Mouse (Mus musculus) A20 (cell line): ENCODE data around the gene Pten.
A peak's percentile ranks its signal among the peaks of the same experiment; 100 is the strongest.

Source experiments
- DNase-seq: peaks from one replicate; pipeline ENCODE4 v3.0.0-alpha.2; 2011; ENCODE audit warnings: low read depth, low spot score

The Pten gene

DNA sequence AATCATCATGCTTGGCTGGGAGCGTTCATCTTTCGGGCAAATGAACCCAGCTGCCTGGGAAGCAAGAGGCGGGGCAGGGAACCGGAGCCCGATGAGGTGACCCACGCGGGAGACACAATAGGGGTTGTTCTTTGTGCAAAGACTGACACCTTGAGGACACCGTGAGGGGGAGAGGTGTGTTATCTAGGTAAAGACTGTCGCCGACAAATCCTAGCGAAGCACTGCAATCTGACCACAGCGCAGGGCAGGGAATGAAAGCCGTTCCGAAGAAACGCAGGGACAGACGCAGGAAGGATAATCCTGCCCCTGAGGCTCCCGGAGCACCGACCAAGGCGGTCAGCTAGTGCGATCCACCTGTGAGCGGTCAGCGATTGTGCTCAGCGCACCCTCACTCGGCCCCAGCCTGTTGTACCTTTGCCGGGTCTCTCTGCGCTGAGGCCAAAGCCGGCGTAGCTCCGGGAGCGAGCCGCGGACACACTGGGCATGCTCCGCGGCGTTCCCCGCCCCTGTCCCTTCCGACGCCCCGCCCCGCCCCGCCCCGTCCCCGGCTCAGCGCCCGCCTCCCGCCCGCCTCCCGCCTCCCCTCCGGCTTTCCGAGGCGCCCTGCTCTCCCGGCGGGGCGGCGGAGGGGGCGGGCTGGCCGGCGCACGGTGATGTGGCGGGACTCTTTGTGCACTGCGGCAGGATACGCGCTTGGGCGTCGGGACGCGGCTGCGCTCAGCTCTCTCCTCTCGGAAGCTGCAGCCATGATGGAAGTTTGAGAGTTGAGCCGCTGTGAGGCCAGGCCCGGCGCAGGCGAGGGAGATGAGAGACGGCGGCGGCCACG, at the start of gene Pten:
Pten (plus strand) TSS at position 598 of the 826 bp plus-strand sequence.
- DNase-seq: peak; percentile 97

DNA sequence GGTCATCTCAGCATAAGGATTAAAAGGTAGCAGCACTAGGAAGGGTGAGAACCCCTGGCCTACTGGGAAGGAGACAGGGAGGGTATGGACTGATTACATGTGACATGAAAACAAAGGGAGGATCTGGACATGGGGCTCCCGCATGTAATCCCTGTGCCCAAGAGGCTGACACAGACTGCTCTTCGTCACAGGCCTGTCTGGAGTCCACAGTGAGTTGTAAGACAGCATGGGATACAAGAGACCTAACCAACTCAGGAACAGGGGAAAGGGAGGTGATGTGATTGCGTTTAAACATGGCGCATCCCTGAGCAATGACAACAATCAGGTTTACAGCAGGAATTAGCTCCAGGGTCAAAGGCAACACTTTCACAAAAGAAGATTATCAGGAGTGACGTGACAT, 48.3 kb upstream of the Pten start:
- DNase-seq: no peak

GRCm38 (mm10) chr19:32710288-32710687, 47.0 kb upstream of the Pten start:
- peak; percentile 77 for DNase-seq

GRCm38 (mm10) chr19:32711761-32712541, 45.3 kb upstream of the Pten start:
- DNase-seq: peak; percentile 93

DNA sequence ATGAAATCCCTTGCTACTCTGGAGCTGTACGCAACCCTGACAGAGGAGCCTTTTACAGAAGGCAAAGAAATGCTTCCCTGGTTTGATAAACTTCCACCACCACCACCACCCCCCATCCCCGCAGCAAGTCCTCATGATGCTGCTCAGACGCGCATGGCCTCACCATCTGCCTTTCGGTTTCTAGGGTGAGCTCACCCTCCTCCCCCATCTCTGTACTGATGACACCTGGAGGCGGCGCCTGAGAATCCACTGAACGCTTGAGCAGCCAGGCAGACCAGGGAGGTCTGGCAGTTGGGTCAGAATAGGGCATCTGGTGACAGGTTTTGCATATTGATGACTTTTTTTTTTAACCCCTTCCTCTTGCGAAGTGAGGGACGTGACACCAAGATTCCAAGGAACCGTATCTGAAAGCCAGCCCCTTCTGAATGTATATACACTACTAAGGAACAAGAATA, 44.7 kb upstream of the Pten start:
- DNase-seq: peak; percentile 97

DNA sequence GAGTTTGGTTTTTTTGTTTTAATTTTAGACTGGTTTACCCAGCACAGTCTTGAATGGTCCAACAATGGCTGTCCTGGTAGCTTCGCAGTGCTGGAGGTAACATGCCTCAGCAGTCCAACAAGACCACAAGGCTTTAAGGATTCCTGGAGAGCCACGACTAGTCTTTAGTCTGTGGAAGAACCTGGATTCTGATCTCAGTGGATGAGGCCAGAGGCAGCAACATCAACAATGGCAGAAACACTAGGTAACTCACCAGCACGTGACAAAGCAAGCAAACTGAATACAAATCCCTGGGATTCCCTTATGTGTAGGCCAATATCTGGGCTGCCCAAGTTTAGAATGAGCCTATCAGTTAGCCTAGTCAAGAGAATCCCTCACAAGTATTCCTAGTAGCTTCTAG, 43.8 kb upstream of the Pten start:
- DNase-seq: no peak

GRCm38 (mm10) chr19:32715201-32715600, 42.1 kb upstream of the Pten start:
- DNase-seq: peak; percentile 81

DNA sequence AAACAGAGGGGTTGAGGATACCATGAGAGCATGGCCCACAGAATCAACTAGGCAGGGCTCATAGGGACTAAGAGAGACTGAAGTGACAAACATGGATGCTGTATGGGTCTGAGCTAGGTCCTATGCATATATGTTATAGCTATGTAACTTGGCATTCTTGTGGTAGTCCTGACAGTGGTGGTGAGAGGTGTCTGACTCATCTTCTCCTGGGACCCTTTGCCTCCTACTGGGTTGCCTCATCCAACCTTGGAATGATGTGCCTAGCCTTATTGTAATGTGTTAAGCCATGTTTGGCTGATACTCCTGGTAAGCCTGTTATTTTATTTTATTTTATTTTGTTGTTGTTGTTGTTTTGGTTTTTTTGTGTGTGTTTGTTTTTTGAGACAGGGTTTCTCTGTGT, 41.6 kb upstream of the Pten start:
- no peak for DNase-seq

DNA sequence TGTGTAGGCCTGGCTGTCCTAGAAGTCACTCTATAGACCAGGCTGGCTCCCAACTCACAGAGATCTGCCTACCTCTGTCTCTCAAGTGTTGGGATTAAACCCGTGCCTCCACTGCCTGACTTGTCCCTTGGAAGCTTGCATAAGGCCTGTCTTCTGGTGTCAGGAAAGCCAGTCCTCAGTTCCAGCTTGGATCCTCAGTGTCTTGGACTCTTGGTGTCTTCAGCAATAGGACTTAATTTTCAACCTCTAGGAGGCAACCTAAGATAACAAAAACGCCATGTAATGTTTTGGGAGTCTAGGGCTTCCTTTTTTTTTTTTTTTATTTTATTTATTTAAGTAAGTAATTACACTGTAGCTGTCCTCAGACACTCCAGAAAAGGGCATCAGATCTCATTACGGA, 39.7 kb upstream of the Pten start:
- DNase-seq: peak; percentile 43

DNA sequence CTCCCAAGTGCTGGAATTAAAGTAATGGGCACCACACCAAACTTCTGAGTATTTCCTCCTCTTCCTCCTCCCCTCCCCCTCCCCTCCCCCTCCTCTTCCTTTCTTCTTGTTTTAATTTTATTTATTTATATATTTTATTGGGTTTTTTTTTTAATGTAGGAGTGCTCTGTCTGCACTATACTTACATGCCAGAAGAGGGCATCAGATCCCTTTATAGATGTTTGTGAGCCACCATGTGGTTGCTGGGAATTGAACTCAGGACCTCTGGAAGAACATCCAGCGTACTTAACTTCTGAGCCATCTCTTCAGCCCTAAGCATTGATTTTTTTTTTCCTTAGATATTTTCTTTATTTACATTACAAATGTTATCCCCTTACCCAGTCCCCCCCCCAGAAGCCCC, 37.0 kb upstream of the Pten start:
- DNase-seq: no peak

DNA sequence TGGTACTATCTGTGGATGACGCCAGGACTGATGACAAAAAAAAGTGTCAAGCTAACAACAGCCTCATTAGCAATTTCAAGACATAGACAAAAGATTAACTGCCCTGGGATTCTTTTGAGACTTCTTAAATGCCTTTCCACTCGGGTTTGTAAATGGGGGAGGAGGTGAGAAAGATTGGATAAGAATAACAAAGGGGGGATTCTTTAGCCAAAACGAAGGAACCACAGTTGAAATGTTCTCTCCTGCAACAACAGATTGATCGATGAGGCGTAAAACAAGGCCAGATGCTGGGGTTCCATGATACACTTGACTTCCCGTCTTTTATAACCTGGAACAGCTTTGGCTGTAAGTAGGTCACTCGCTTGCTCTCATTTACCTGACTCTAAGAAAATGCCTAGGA, 33.5 kb upstream of the Pten start:
- DNase-seq: no peak

DNA sequence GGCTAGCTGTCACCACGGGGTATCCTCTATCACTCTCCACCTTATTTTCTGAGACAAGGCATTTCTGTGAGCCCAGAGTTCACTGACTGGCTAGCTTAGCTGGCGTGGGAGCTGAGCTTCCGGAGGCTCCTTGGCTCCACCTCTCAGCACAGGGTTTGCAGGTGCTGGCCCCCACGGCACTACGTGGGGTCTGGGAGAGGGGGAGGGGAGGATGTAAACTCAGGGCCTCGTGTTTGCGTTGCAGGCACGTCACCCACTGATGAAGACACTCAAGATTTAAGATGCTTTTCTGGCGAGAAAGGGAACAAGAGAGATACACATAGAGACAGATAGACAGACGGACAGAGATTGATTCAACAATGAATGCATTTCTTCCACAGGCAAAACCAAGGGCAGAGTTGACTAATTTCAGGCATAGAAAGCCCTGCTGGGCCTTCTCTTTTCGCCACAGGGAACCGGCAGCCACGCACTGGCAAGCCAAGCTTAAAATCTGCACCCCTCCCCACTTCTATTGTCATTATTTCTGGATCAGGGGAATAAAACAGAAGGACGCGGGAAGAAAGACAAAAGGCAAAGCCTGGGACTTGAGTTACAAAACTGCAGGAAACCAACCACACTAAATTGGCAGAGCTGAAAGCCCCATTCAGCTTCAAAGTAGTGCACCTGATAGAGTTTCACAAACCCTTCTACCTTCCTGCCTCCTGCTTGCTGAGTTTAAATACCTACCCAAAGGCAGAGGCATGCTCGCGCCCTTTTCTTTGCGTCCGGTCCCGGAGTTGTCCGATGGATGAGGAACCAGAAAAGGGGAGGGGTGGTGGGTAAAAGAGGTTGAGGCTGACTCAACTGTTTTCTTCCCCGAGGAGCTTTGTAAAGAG, 30.6 kb upstream of the Pten start:
- DNase-seq: no peak

- no peak for DNase-seq
Measured at GRCm38 (mm10) chr19:32729785-32730184, 27.5 kb upstream of the Pten start.

- DNase-seq: no peak
Measured at GRCm38 (mm10) chr19:32732922-32733321, 24.4 kb upstream of the Pten start.

DNA sequence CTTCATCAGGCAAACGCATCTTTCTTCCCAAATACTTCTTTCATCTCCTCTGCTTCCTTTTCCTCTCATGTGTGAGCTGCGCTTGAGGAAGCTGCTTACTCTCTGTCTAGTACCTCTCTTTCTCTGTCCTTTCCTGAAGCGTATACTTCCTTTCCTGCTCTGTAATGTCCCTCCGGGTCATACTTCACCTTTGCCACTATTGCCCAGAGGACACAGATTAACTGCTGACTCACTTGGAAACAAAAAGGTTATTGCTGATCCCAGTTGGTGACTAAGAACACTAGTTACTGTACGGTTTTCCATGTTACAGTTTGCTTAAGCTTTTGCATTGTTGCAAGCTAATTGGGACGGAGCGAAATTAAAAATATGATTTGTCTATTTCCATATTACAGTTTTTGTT, 19.5 kb upstream of the Pten start:
- DNase-seq: no peak

DNA sequence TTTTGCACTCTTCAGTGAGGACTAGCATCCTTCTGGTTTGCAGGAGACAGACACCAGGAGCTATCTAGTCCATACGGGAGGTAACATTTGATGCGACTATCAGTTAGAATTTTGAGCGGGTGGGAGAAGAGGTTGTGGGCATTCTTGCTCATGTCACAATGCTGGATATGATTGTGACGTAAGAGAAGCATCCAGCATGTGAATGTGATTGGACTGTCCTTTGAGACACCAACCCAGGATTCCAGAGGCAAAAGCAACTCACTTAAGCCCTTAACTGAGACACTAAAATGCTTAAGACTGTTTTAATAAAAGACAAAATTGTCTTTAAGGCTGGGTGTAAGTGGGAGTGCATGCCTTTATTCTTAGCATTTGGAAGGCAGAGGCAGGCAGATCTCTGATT, 17.6 kb upstream of the Pten start, which contains the start of gene Atad1:
Atad1 (minus strand) TSS at position 101 of the 400 bp plus-strand sequence.
- DNase-seq: no peak

DNA sequence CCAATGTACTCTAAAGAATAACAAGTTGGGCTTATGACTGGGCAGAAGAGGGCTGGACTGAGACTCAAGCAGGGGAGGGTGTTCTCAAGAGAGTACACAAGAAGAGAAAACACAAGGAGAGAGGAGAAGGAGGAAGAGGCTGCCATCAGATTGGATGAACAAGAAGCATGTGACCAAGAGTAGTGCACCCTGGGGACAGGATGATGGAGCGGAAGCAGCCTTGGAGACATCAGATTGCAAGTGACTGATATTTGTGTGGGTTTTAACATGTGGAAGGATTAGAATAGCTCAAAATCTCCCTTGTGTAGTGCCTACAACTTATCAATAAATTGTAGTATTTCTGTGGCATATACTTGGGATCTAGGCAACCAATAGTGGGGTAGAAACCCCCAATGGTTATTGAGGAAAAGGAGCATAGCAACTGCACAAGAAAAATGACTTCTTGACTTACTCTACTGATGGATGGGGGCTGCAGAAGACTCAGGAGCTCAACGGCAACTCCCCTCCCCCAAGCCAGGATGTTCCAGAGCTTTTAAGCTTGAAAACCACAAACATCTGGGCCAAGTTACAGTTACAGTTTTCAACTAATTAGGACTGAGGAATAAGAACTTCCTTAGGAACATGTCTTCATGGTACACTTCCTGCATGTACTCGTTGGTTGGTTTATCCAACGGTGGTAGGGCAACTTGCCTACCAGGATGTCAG, 16.5 kb upstream of the Pten start:
- DNase-seq: no peak

DNA sequence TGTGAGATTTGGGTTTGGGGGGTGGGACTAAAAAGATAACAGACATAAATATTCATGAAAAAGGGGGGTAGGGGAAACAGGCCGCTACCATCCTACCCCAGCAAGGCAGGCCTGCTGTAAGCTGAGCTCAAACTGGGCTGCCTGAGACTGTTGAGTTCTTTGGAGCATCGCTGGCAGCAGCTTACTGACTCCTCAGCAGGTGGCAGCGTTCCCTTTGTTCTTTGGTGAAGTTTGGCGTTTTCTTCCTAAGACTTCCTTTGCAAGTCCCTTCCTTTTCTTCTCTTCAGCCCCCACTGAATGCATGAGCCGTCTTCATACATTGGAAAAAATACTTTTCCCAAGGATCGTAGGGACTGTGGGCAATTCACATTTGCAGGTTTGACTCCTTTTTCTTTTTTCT, 7.9 kb upstream of the Pten start:
- DNase-seq: peak; percentile 64

GRCm38 (mm10) chr19:32752357-32752756, 4.9 kb upstream of the Pten start:
- no peak for DNase-seq

DNA sequence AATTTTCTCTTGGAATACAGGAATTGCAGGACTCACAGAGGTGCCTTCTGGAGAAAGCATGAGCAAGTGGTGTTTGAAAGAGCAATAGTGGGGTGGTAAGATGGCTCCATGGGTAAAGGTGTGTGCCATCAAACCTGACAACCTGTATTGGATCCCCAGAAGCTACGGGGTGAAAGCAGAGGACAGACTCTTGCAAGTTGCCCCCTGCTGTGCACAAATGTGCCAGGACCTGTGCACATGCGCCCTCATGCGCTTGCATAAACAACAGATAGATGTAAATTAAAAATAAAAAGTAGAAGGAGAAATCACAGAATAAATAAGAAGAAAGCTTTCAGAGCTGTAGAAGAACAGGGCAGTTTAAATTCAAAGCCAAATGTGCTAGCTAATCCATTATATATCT, 3.9 kb upstream of the Pten start:
- no peak for DNase-seq
